Mouse (Mus musculus) ES-E14 (cell line): ENCODE data around the gene Plin4. TPM values are rescaled to one million over a fixed set of nuclear protein-coding genes. Genes with fewer than 3 reads are reported as not detected.
"Not testable (repeated sequence)": the region's sequence is repeated elsewhere in the genome, so short reads cannot be mapped to it uniquely, and the experiment has no call there.

Experiments
- DNase-seq: peaks from one replicate; pipeline ENCODE4 v3.0.0-alpha.2; 2013; ENCODE audit warnings: low read depth, low spot score
- H3K27ac ChIP-seq: 2 replicates; pipeline ENCODE4 v1.5.1; 2012; ENCODE audit warnings: low read depth, mild to moderate bottlenecking, low read length, moderate library complexity, mixed read lengths; ENCODE audit not compliant: poor library complexity, insufficient read depth, severe bottlenecking
- H3K36me3 ChIP-seq: 2 replicates; pipeline ENCODE4 v1.6.1; 2012; ENCODE audit warnings: mild to moderate bottlenecking, low read length, moderate library complexity, mixed read lengths; ENCODE audit not compliant: control insufficient read depth, poor library complexity, insufficient read depth, severe bottlenecking
- H3K4me1 ChIP-seq, 2 experiments: fragments of 150-350 bp in 1 of 2; sonication (generic) in 1 of 2; 2 replicates each; pipeline ENCODE4 v1.6.1; 2012; ENCODE audit warnings: low read length in 2 of 2, mild to moderate bottlenecking in 1 of 2, mixed read lengths in 1 of 2; ENCODE audit not compliant: control insufficient read depth in 2 of 2, insufficient read depth in 2 of 2, poor library complexity in 1 of 2
- H3K4me3 ChIP-seq, 2 experiments: fragments of 150-350 bp in 1 of 2; sonication (generic) in 1 of 2; 2 replicates each; pipeline ENCODE4 v1.5.1; 2012; ENCODE audit warnings: low read length in 2 of 2, low read depth in 1 of 2, mild to moderate bottlenecking in 1 of 2, mixed read lengths in 1 of 2; ENCODE audit not compliant: insufficient read depth in 1 of 2, poor library complexity in 1 of 2, severe bottlenecking in 1 of 2
- H3K9ac ChIP-seq: 2 replicates; pipeline ENCODE4 v1.6.1; 2012; ENCODE audit warnings: low read depth, mild to moderate bottlenecking, low read length, mixed read lengths; ENCODE audit not compliant: poor library complexity, insufficient read depth, severe bottlenecking
- H3K9me3 ChIP-seq: fragments of 150-350 bp; sonication (generic); 2 replicates; pipeline ENCODE4 v1.6.1; 2012; ENCODE audit warnings: low read depth, mild to moderate bottlenecking, low read length; ENCODE audit not compliant: control insufficient read depth, insufficient read depth
- CHD2 ChIP-seq: IDR thresholded peaks from 2 replicates; pipeline ENCODE4 v1.6.1; 2014; ENCODE audit warnings: mild to moderate bottlenecking, low read depth, low read length, inconsistent platforms
- HCFC1 ChIP-seq: IDR thresholded peaks from 2 replicates; pipeline ENCODE4 v1.6.1; 2012; ENCODE audit warnings: low read length, inconsistent platforms, borderline replicate concordance; ENCODE audit not compliant: insufficient read depth
- MAFK ChIP-seq: IDR thresholded peaks from 2 replicates; pipeline ENCODE4 v1.6.1; 2014; ENCODE audit warnings: mild to moderate bottlenecking, low read depth, low read length, inconsistent platforms; ENCODE audit not compliant: insufficient read depth
- ZC3H11A ChIP-seq: IDR thresholded peaks from 2 replicates; pipeline ENCODE4 v1.6.1; 2012; ENCODE audit warnings: low read depth, mild to moderate bottlenecking, inconsistent platforms, low read length, borderline replicate concordance
- ZNF384 ChIP-seq: IDR thresholded peaks from 2 replicates; pipeline ENCODE4 v1.6.1; 2012; ENCODE audit warnings: low read depth, low read length, inconsistent platforms
- in situ Hi-C, 2 experiments: fragments of 600-800 bp; cut with MboI; formaldehyde crosslinking; loops; one replicate each; pipeline ENCODE4 v1.15.1; 2025; ENCODE audit warnings: low sequenced_read_pairs in 2 of 2, inconsistent platforms in 1 of 2; ENCODE audit not compliant: unreplicated experiment in 2 of 2
- total RNA-seq: library from RNA; depleted of rRNA; stranded (reverse); fragments of 300-350 nt; gene quantifications from 2 replicates; pipeline ENCODE4 v1.2.3, GENCODE M21; 2012

Plin4 gene
- total RNA-seq, 1 experiment = 0.31 TPM

DNA sequence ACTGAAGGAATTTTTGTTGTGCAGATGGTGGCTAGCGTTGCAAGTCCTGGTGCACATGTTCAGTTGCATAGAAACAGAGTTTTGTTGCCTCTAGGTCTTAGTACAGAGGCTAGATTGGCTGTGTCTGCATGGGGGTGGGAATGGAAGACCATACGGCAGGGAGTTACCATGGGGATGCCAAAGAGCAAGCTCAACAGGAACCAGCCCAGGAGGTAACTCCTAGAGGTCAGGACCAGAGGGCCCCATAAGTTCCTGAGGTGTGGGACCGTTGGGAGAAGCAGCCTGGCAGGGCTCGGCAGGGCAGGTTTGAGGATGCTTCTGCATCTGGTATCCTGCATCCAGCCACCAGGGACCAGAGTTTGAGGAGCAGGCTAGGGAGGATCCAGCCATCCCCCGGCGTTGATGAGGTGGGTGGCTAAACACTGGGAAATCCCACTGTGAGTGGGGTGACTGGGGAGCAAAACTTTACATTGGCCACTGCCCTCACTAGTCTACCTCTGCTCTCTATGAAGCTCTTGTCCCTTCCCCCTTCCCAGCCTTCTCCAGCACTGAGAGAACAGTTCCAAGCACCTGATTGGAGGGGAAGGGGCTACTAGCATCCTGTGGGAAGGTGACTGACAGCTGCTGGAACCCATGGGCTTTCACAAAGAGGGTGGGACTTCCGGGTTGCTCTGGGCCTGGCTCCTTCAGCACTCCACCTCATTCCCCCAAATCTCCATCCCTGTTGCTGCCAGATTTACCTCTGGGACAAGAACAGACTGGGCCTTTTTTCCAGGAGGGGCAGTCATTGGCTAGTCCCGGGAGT, 28.6 kb downstream of the Plin4 start:
- peak overlapping the region; percentile 95 to 97 for H3K4me3 ChIP-seq
- H3K9me3 ChIP-seq = no peaks in the 10 kb centered on the region
- peak; percentile 82 for DNase-seq
- peak overlapping the region; percentile 93 for H3K9ac ChIP-seq
- in situ Hi-C loops = no loop called here
- TF ChIP-seq MAFK (no peak), CHD2 (peak; percentile 86), ZNF384 (no peak)
- H3K36me3 ChIP-seq = peaks cover 16% of the 10 kb centered on the region
- H3K4me1 ChIP-seq = peaks cover 0 to 7% of the 10 kb centered on the region in 2 experiments; a peak in 2 of 4 replicates
- no peak overlapping the region for H3K27ac ChIP-seq

- H3K27ac ChIP-seq = no peak overlapping the region
Observed at GRCm38 (mm10) chr17:56079921-56080320, 29.7 kb downstream of the Plin4 start.

GRCm38 (mm10) chr17:56078880-56079795, 30.5 kb downstream of the Plin4 start, which contains the start of gene Hdgfl2:
Hdgfl2 (plus strand) TSS chr17:56079634.
- TF ChIP-seq CHD2 = peak; percentile 88
- no peak for TF ChIP-seq ZNF384
- H3K9ac ChIP-seq = peak within 1 kb of the TSS; percentile 93
- H3K4me3 ChIP-seq = peak within 1 kb of the TSS; percentile 95 to 97
- H3K27ac ChIP-seq = peak within 1 kb of the TSS; percentile 15; the same call in 1 of the 2 replicates
- H3K9me3 ChIP-seq = no peaks in the 10 kb centered on the region
- peak; percentile 100 for DNase-seq
- peaks cover 0 to 8% of the 10 kb centered on the region in 2 experiments; a peak in 2 of 4 replicates for H3K4me1 ChIP-seq
- in situ Hi-C loops = no loop called here
- H3K36me3 ChIP-seq = peaks cover 12% of the 10 kb centered on the region

More at GRCm38 (mm10) chr17:56079921-56080320, 29.7 kb downstream of the Plin4 start:
- no peak for DNase-seq
- Histone ChIP-seq H3K4me1 (peaks cover 0 to 8% of the 10 kb centered on the region in 2 experiments; a peak in 2 of 4 replicates), H3K4me3 (peak overlapping the region; percentile 95 to 97), H3K36me3 (peaks cover 12% of the 10 kb centered on the region), H3K9me3 (no peaks in the 10 kb centered on the region), H3K9ac (peak overlapping the region; percentile 93)
- TF ChIP-seq ZNF384 (no peak), ZC3H11A (no peak), HCFC1 (no peak), CHD2 (no peak), MAFK (no peak)
- in situ Hi-C loops = no loop called here

DNA sequence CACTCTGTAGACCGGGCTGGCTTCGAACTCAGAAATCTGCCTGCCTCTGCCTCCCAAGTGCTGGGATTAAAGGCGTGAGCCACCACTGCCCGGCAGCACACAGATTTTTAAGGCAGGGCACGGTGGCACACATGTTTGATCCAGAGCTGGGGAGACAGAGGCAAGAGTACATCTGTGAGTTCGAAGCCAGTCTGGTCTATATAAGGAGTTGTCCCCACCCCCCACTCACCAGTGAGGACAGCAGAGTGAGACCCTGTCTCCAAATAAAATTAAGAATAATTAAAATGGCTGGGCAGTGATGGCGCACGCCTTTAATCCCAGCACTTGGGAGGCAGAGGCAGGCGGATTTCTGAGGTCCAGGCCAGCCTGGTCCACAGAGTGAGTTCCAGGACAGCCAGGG, 31.2 kb downstream of the Plin4 start:
- H3K9me3 ChIP-seq, DNase-seq, H3K36me3 ChIP-seq, in situ Hi-C loops: not testable (repeated sequence)
- Histone ChIP-seq H3K9ac (peak overlapping the region; percentile 40; the same call in 1 of the 2 replicates), H3K27ac (0 out of 2 replicates have a peak overlapping the region, but pooled peaks have one; percentile 15), H3K4me3 (peak overlapping the region in 1 of 2 experiments; percentile 57; a peak in 2 of 4 replicates), H3K4me1 (peaks cover 0 to 11% of the 10 kb centered on the region in 2 experiments; a peak in 2 of 4 replicates)
